In genomic region chr11:22587691-22588241, GRCm38 (mm10) we compare ENCODE assay signal across 8 mouse cellular contexts.
DNase-seq lines count a peak whose midpoint lies in the region; ATAC-seq and TF ChIP-seq lines count a peak whose summit lies in the region.

No protein-coding gene starts in this region.

- TF ChIP-seq CTCF in intestine, postnatal 0 days (IDR thresholded peaks at IDR 0.05; ENCODE audit: low read depth) = no peak
- no peak for TF ChIP-seq CTCF in left cerebral cortex, adult 2 months (IDR thresholded peaks at IDR 0.05)
- no peak for TF ChIP-seq CTCF in thymus, adult 2 months (IDR thresholded peaks at IDR 0.05; ENCODE audit: borderline replicate concordance, control insufficient read depth, extremely low read depth, insufficient read depth, low read length, poor library complexity)

- H3K9ac ChIP-seq in limb, embryonic 12.5 days (replicated peaks) = no peak overlapping the region
- no peak overlapping the region for H3K9ac ChIP-seq in intestine, postnatal 0 days (ENCODE audit: low read depth, low read length)

- no peaks in the 10 kb centered on the region for H3K36me3 ChIP-seq in limb, embryonic 12.5 days
- H3K36me3 ChIP-seq in limb, embryonic 10.5 days = no peaks in the 10 kb centered on the region
- no peaks in the 10 kb centered on the region for H3K36me3 ChIP-seq in intestine, postnatal 0 days (ENCODE audit: control insufficient read depth, insufficient read depth)
- H3K36me3 ChIP-seq in thymus, adult 2 months (ENCODE audit: control insufficient read depth, insufficient read depth, low read length) = no peaks in the 10 kb centered on the region

- 59% methylated on average over 7 of the region's 7 CpGs for WGBS in limb, embryonic 12.5 days
- 68% methylated on average over 7 of the region's 7 CpGs for WGBS in limb, embryonic 10.5 days
- WGBS in intestine, postnatal 0 days = 44% methylated on average over 7 of the region's 7 CpGs
- WGBS in thymus, adult 2 months = 83% methylated on average over 7 of the region's 7 CpGs

- peaks cover 27% of the 10 kb centered on the region for H3K4me1 ChIP-seq in limb, embryonic 12.5 days (replicated peaks)
- H3K4me1 ChIP-seq in limb, embryonic 10.5 days = peaks cover 31% of the 10 kb centered on the region
- no peaks in the 10 kb centered on the region for H3K4me1 ChIP-seq in intestine, postnatal 0 days (replicated peaks; ENCODE audit: control insufficient read depth, insufficient read depth, low read length)
- H3K4me1 ChIP-seq in thymus, adult 2 months (replicated peaks; ENCODE audit: control insufficient read depth, insufficient read depth, low read length) = no peaks in the 10 kb centered on the region

- H3K27ac ChIP-seq in limb, embryonic 12.5 days = peak overlapping the region; percentile 59; the same call in 1 of the 2 replicates
- no peak overlapping the region for H3K27ac ChIP-seq in limb, embryonic 10.5 days
- H3K27ac ChIP-seq in intestine, postnatal 0 days (ENCODE audit: low read depth, low read length) = peak overlapping the region; percentile 35; the same call in 1 of the 2 replicates
- H3K27ac ChIP-seq in left cerebral cortex, adult 2 months = peak overlapping the region; percentile 36; the same call in 1 of the 2 replicates
- no peak overlapping the region for H3K27ac ChIP-seq in thymus, adult 2 months (ENCODE audit: control insufficient read depth, insufficient read depth, low read length)

- no peak overlapping the region for H3K4me3 ChIP-seq in limb, embryonic 12.5 days (replicated peaks)
- no peak overlapping the region for H3K4me3 ChIP-seq in limb, embryonic 10.5 days
- no peak overlapping the region for H3K4me3 ChIP-seq in intestine, postnatal 0 days (ENCODE audit: low read depth, low read length)
- no peak overlapping the region for H3K4me3 ChIP-seq in left cerebral cortex, adult 2 months
- no peak overlapping the region for H3K4me3 ChIP-seq in thymus, adult 2 months (ENCODE audit: control insufficient read depth, insufficient read depth, low read length)

- H3K27me3 ChIP-seq in limb, embryonic 12.5 days = no peaks in the 10 kb centered on the region
- H3K27me3 ChIP-seq in limb, embryonic 10.5 days (ENCODE audit: low read depth, poor library complexity, severe bottlenecking) = no peaks in the 10 kb centered on the region
- H3K27me3 ChIP-seq in intestine, postnatal 0 days (replicated peaks; ENCODE audit: control insufficient read depth, insufficient read depth, low read length) = no peaks in the 10 kb centered on the region
- no peaks in the 10 kb centered on the region for H3K27me3 ChIP-seq in thymus, adult 2 months (ENCODE audit: control insufficient read depth, insufficient read depth, low read length)

- intact Hi-C loops in left cerebral cortex, adult 2 months (cut with DNase I) = loop anchor here (5.0 kb wide), 1 partner anchor 75 kb away; the partner anchor contains the start of gene Tmem17

- no peak for TF ChIP-seq POLR2A in thymus, adult 2 months (IDR thresholded peaks at IDR 0.05; ENCODE audit: control insufficient read depth, extremely low read depth, insufficient read depth, low read length, poor library complexity)

- no peak overlapping the region for H3K4me2 ChIP-seq in limb, embryonic 12.5 days
- no peak overlapping the region for H3K4me2 ChIP-seq in intestine, postnatal 0 days (replicated peaks; ENCODE audit: low read depth)

- ATAC-seq in limb, embryonic 12.5 days (ENCODE audit: insufficient number of reproducible peaks, insufficient read depth, low FRiP score, low TSS enrichment, low read depth) = no peak
- no peak for ATAC-seq in intestine, postnatal 0 days

- H3K9me3 ChIP-seq in limb, embryonic 12.5 days = no peaks in the 10 kb centered on the region
- H3K9me3 ChIP-seq in limb, embryonic 10.5 days (replicated peaks) = no peaks in the 10 kb centered on the region
- no peaks in the 10 kb centered on the region for H3K9me3 ChIP-seq in intestine, postnatal 0 days (ENCODE audit: control insufficient read depth)

- DNase-seq in limb, embryonic 10.5 days (ENCODE audit: low spot score) = no peak
- DNase-seq in frontal cortex, postnatal 25 days (ENCODE audit: low spot score in 2 of 2) = peak; percentile 21 to 33
- peak in 1 of 2 experiments; percentile 23 for DNase-seq in left cerebral cortex, adult 2 months (ENCODE audit: extremely low spot score in 1 of 2, low spot score in 2 of 2)
- DNase-seq in neural tube, embryonic 10.5 days (ENCODE audit: extremely low spot score, low spot score) = peak; percentile 42
- DNase-seq in thymus, postnatal 25 days = no peak
- DNase-seq in thymus, adult 2 months = no peak

Comparison
In these comparisons a context has a peak if more than half of its experiments do, and no peak if none do; other contexts are left out.
1. H3K27ac ChIP-seq: peak in limb, embryonic 12.5 days (single experiment), intestine, postnatal 0 days (single experiment) and left cerebral cortex, adult 2 months (single experiment); none in limb, embryonic 10.5 days (single experiment) and thymus, adult 2 months (single experiment).
2. DNase-seq: peak in frontal cortex, postnatal 25 days (2 of 2) and neural tube, embryonic 10.5 days (single experiment); none in limb, embryonic 10.5 days (single experiment), thymus, postnatal 25 days (single experiment) and thymus, adult 2 months (single experiment).